Mouse (Mus musculus): ENCODE measurements around the gene Ubtd2. TPM values are rescaled to one million over a fixed set of nuclear protein-coding genes. Genes with fewer than 3 reads are reported as not detected.

Ubtd2 gene
- total and polyA plus RNA-seq, 2 experiments from 2014 or later, result 11.6 to 22.1 TPM

DNA sequence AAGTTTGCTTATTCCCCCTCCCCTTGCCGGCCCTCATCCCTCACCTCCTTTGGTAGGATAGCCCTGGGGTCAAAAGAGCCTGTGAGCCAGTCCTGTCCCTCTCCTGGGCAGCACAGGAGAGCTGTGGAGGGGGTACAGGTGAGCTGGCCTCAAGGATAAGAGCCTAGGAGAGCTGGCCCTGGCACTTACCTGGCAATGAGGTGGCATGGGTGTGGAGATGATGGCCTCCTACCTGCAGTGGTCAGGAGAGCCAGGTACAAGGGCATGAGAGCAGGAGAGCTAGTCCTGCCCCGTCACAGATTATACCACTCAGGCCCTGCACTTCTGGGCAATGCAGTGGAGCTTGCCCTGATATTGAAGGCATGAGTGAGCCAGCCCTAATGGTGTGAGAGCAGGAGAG, 9.1 kb downstream of the Ubtd2 start:
- Histone ChIP-seq H3K9ac (replicated peaks; ENCODE audit: low read depth, low read length) (no peak overlapping the region), H3K4me3 (ENCODE audit: low read depth, low read length) (no peak overlapping the region), H3K27me3 (ENCODE audit: control insufficient read depth, insufficient read depth, low read length) (no peaks in the 10 kb centered on the region), H3K9me3 (replicated peaks; ENCODE audit: control insufficient read depth, low read length) (no peaks in the 10 kb centered on the region), H3K4me1 (ENCODE audit: control insufficient read depth, insufficient read depth) (peaks cover 8% of the 10 kb centered on the region; the same call in 1 of the 2 replicates), H3K27ac (ENCODE audit: low read depth) (no peak overlapping the region), H3K4me2 (ENCODE audit: low read depth, low read length) (no peak overlapping the region), H3K36me3 (replicated peaks; ENCODE audit: control insufficient read depth, insufficient read depth, low read length) (no peaks in the 10 kb centered on the region)
- DNase-seq (ENCODE audit: low spot score), result no peak
- no peak for TF ChIP-seq EP300 (IDR thresholded peaks at IDR 0.05; ENCODE audit: low read depth)
- TF ChIP-seq CTCF (IDR thresholded peaks at IDR 0.05; ENCODE audit: low read depth), result no peak
- 63% methylated on average over 2 of the region's 2 CpGs for WGBS
- no peak for ATAC-seq (ENCODE audit: insufficient read depth, low read depth)

DNA sequence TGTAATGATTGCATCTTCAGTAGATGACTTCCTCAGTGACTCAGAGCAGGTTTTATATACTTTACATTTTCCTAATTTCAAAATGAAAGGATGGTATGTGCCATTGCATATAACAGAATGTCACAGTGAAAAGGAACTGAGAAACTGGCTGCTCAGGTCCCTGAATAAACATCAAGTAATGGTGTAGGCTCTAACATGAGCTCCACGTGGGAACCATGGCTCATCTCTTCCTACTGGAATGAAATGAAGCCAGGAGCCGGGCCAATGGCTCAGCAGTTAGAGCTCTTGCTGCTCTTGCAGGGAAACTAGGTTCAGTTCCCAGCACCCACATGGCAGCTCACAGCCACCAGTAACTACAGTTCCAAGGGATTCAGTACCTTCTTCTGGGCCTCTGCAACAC, 16.8 kb downstream of the Ubtd2 start:
- 77% methylated on average over 2 of the region's 2 CpGs for WGBS
- Histone ChIP-seq H3K4me3 (ENCODE audit: low read depth, low read length) (no peak overlapping the region), H3K27me3 (ENCODE audit: control insufficient read depth, insufficient read depth, low read length) (no peaks in the 10 kb centered on the region), H3K4me2 (ENCODE audit: low read depth, low read length) (no peak overlapping the region), H3K9me3 (replicated peaks; ENCODE audit: control insufficient read depth, low read length) (no peaks in the 10 kb centered on the region), H3K4me1 (ENCODE audit: control insufficient read depth, insufficient read depth) (no peaks in the 10 kb centered on the region), H3K27ac (ENCODE audit: low read depth) (no peak overlapping the region), H3K9ac (replicated peaks; ENCODE audit: low read depth, low read length) (no peak overlapping the region), H3K36me3 (replicated peaks; ENCODE audit: control insufficient read depth, insufficient read depth, low read length) (no peaks in the 10 kb centered on the region)
- TF ChIP-seq CTCF (IDR thresholded peaks at IDR 0.05; ENCODE audit: low read depth), result no peak
- TF ChIP-seq EP300 (IDR thresholded peaks at IDR 0.05; ENCODE audit: low read depth), result no peak
- ATAC-seq (ENCODE audit: insufficient read depth, low read depth) (no peak), DNase-seq (ENCODE audit: low spot score) (no peak)

DNA sequence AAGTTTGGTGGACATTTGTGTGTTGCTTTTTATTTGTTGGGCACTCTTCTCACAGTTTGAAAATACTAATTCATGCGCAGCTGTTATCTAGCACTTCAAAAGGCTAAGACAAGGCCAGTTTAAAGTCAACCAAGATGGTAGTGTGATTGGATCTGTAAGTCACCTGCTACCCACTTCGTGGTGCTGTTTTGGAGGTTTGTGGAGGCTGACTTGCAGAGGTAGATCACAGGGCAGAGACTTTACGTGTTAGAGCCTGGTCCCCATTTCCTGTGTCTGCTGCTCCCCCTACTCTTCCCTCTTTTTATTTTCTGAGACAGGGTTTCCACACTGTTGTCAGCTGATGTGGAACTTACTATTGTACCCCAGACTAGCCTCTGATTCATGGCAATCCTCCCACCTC, 19.6 kb downstream of the Ubtd2 start:
- H3K4me3 ChIP-seq (ENCODE audit: low read depth, low read length), result no peak overlapping the region
- DNase-seq (ENCODE audit: low spot score) (no peak), ATAC-seq (ENCODE audit: insufficient read depth, low read depth) (no peak)
- H3K27ac ChIP-seq (ENCODE audit: low read depth), result no peak overlapping the region
- no peaks in the 10 kb centered on the region for H3K27me3 ChIP-seq (ENCODE audit: control insufficient read depth, insufficient read depth, low read length)
- no peak overlapping the region for H3K4me2 ChIP-seq (ENCODE audit: low read depth, low read length)
- no peak for TF ChIP-seq EP300 (IDR thresholded peaks at IDR 0.05; ENCODE audit: low read depth)
- no peak for TF ChIP-seq CTCF (IDR thresholded peaks at IDR 0.05; ENCODE audit: low read depth)
- 74% methylated on average over 3 of the region's 3 CpGs for WGBS
- H3K9me3 ChIP-seq (replicated peaks; ENCODE audit: control insufficient read depth, low read length), result no peaks in the 10 kb centered on the region
- no peaks in the 10 kb centered on the region for H3K4me1 ChIP-seq (ENCODE audit: control insufficient read depth, insufficient read depth)
- no peak overlapping the region for H3K9ac ChIP-seq (replicated peaks; ENCODE audit: low read depth, low read length)
- no peaks in the 10 kb centered on the region for H3K36me3 ChIP-seq (replicated peaks; ENCODE audit: control insufficient read depth, insufficient read depth, low read length)

DNA sequence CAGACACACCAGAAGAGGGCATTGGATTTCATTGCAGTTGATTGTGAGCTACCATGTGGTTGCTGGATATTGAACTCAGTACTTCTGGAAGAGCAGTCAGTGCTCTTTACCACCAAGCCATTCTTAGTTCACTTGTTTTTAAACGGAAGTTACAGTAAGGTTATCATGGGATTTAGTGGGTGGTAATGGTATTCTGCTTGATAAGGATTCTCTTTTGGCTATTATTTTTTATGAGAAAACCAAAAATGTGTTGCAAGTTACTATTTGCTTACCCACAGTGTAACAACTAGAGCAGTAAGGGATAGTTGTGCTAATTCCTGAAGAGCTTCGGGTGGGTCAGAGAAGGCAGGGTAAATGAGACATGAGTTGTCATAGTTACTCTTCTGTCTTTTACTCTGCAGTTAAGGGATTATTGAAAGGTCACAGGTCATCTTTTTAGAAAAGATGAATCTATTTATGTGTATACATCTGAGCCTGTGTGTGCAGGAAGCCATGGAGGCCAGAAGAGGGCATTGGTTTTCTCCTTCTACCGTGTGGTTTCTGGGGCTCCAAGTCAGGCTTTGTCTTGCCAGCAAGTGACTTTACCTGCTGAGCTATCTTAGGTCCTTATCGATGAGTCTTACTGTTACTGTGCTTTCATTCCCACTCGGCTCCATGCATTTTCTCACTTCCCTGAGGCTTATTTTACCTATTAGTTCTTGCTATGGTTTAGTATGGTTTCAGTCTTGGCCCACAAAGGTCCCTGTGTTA, 20.5 kb downstream of the Ubtd2 start:
- Histone ChIP-seq H3K9me3 (replicated peaks; ENCODE audit: control insufficient read depth, low read length) (no peaks in the 10 kb centered on the region), H3K4me1 (ENCODE audit: control insufficient read depth, insufficient read depth) (no peaks in the 10 kb centered on the region), H3K27ac (ENCODE audit: low read depth) (no peak overlapping the region), H3K4me2 (ENCODE audit: low read depth, low read length) (no peak overlapping the region), H3K27me3 (ENCODE audit: control insufficient read depth, insufficient read depth, low read length) (no peaks in the 10 kb centered on the region), H3K4me3 (ENCODE audit: low read depth, low read length) (no peak overlapping the region), H3K9ac (replicated peaks; ENCODE audit: low read depth, low read length) (no peak overlapping the region), H3K36me3 (replicated peaks; ENCODE audit: control insufficient read depth, insufficient read depth, low read length) (no peaks in the 10 kb centered on the region)
- ATAC-seq (ENCODE audit: insufficient read depth, low read depth) (no peak), DNase-seq (ENCODE audit: low spot score) (no peak)
- TF ChIP-seq CTCF (IDR thresholded peaks at IDR 0.05; ENCODE audit: low read depth), result no peak
- no peak for TF ChIP-seq EP300 (IDR thresholded peaks at IDR 0.05; ENCODE audit: low read depth)
- WGBS, result 74% methylated on average over 5 of the region's 5 CpGs

DNA sequence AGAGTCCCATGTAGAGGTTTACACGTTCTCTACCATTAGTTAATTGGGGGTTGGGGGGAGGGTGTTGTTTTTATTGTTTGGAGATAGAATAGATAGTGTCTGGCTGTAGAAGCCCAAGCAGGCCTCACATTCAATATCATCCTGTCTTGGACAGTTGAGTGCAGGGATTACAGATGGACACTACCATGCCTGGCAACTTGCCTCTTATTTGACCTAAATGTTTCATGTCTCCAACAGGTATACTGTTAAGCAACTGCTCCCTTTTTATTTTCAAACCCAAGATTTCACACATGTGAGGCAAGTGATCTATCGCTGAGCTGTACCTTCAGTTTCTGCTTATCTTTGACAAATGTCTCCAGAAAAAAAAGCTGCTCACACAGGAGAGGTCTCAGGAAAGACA, 26.4 kb downstream of the Ubtd2 start:
- Histone ChIP-seq H3K9ac (replicated peaks; ENCODE audit: low read depth, low read length) (no peak overlapping the region), H3K36me3 (replicated peaks; ENCODE audit: control insufficient read depth, insufficient read depth, low read length) (no peaks in the 10 kb centered on the region), H3K4me2 (ENCODE audit: low read depth, low read length) (no peak overlapping the region), H3K27ac (ENCODE audit: low read depth) (no peak overlapping the region), H3K9me3 (replicated peaks; ENCODE audit: control insufficient read depth, low read length) (no peaks in the 10 kb centered on the region), H3K4me3 (ENCODE audit: low read depth, low read length) (no peak overlapping the region), H3K4me1 (ENCODE audit: control insufficient read depth, insufficient read depth) (peaks cover under 1% of the 10 kb centered on the region; the same call in 1 of the 2 replicates), H3K27me3 (ENCODE audit: control insufficient read depth, insufficient read depth, low read length) (no peaks in the 10 kb centered on the region)
- DNase-seq (ENCODE audit: low spot score), result no peak
- no peak for TF ChIP-seq CTCF (IDR thresholded peaks at IDR 0.05; ENCODE audit: low read depth)
- no peak for TF ChIP-seq EP300 (IDR thresholded peaks at IDR 0.05; ENCODE audit: low read depth)
- no peak for ATAC-seq (ENCODE audit: insufficient read depth, low read depth)
- 74% methylated on average over 2 of the region's 2 CpGs for WGBS

DNA sequence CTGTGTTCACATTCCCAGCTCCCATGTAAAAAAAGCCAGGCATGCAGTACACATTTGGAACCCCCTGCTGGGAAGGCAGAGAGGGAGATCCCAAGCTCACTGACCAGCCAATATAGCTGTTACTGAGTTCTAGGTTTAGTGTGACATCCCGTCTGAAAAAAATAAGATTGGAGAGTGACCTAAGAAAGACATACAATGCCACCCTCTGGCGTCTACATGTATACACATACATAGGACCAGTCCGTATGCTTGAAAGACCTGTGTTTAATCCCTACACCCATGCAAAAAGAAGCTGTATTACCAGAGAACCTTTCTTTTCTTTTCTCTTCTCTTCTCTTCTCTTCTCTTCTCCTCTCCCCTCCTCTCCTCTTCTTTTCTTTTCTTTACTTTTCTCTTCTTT, 30.1 kb downstream of the Ubtd2 start:
- DNase-seq (ENCODE audit: low spot score), result no peak
- TF ChIP-seq CTCF (IDR thresholded peaks at IDR 0.05; ENCODE audit: low read depth), result no peak
- TF ChIP-seq EP300 (IDR thresholded peaks at IDR 0.05; ENCODE audit: low read depth), result no peak
- Histone ChIP-seq H3K9me3 (replicated peaks; ENCODE audit: control insufficient read depth, low read length) (no peaks in the 10 kb centered on the region), H3K4me2 (ENCODE audit: low read depth, low read length) (no peak overlapping the region), H3K36me3 (replicated peaks; ENCODE audit: control insufficient read depth, insufficient read depth, low read length) (no peaks in the 10 kb centered on the region), H3K9ac (replicated peaks; ENCODE audit: low read depth, low read length) (no peak overlapping the region), H3K27ac (ENCODE audit: low read depth) (no peak overlapping the region), H3K4me3 (ENCODE audit: low read depth, low read length) (no peak overlapping the region), H3K4me1 (ENCODE audit: control insufficient read depth, insufficient read depth) (peaks cover 18% of the 10 kb centered on the region), H3K27me3 (ENCODE audit: control insufficient read depth, insufficient read depth, low read length) (no peaks in the 10 kb centered on the region)
- WGBS, result 61% methylated on average over 3 of the region's 3 CpGs
- ATAC-seq (ENCODE audit: insufficient read depth, low read depth), result no peak

All from heart, postnatal 0 days (tissue).